9 mouse cellular contexts compared by ENCODE assay signal in the genomic region with DNA sequence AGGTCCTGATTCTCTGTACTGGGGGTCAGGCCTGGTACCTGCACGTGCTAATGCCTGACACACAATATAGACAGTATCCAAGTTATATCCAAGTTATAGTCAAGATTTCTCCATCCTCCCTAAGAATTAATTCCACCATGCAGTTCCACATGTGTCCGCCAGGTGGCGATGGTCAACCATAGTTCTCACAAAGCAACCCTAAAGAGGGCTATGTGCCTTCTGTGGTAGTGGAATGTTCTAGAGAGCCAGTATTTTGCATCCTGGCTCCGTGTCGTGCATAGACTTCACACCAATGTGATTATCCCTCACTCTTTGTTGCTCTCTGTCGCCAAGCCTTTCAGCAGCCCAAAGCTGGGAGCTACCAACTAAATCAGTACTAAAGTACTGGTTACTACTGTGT. TPM values are rescaled to one million over a fixed set of nuclear protein-coding genes. Genes with fewer than 3 reads are reported as not detected.
A peak's percentile ranks its signal among the peaks of the same experiment; 100 is the strongest.
DNase-seq lines count a peak whose midpoint lies in the region; ATAC-seq and TF ChIP-seq lines count a peak whose summit lies in the region.
"Had no signal": no experiment of that assay in that cellular context is flagged by ENCODE, and none has a peak within 500 bp of the region (broad histone marks: within the 10 kb centered on the region; RNA-seq: fewer than 3 reads in every experiment).

No protein-coding gene starts in this region.

- H3K4me2 ChIP-seq in forebrain, embryonic 12.5 days = no peak overlapping the region

- no peak overlapping the region for H3K9ac ChIP-seq in forebrain, embryonic 12.5 days

- peaks cover 54% of the 10 kb centered on the region for H3K27me3 ChIP-seq in forebrain, embryonic 12.5 days

- no peaks in the 10 kb centered on the region for H3K4me1 ChIP-seq in forebrain, embryonic 12.5 days

- WGBS in forebrain, embryonic 12.5 days = under 1% methylated on average over 6 of the region's 6 CpGs

- H3K36me3 ChIP-seq in forebrain, embryonic 12.5 days (replicated peaks) = no peaks in the 10 kb centered on the region

- ATAC-seq in forebrain, embryonic 12.5 days (ENCODE audit: low FRiP score) = 0 out of 2 replicates have a peak, but pooled peaks have one; percentile 11

- TF ChIP-seq CTCF in layer of hippocampus, adult 2 months (conservative IDR thresholded peaks at IDR 0.05) = peak; percentile 97

- no peak overlapping the region for H3K27ac ChIP-seq in forebrain, embryonic 12.5 days
- H3K27ac ChIP-seq in layer of hippocampus, adult 2 months = no peak overlapping the region

- peak; percentile 79 for DNase-seq in MN1 (ENCODE audit: low spot score)
- DNase-seq in c-Kit-positive CD71-positive TER-119-positive erythroid progenitor cells, embryonic 14.5 days (ENCODE audit: low spot score) = peak; percentile 63
- DNase-seq in heart, postnatal 14 days = peak; percentile 81 to 88
- DNase-seq in layer of hippocampus, adult 2 months (ENCODE audit: low spot score in 2 of 2) = peak; percentile 80 to 89
- DNase-seq in lung, postnatal 10 days = peak; percentile 89
- DNase-seq in right cerebral cortex, postnatal 14 days = peak; percentile 76
- DNase-seq in urinary bladder, postnatal 10 days (ENCODE audit: low spot score) = peak; percentile 56

- H3K4me3 ChIP-seq in forebrain, embryonic 12.5 days (replicated peaks) = no peak overlapping the region
- H3K4me3 ChIP-seq in layer of hippocampus, adult 2 months = no peak overlapping the region
- H3K4me3 ChIP-seq: megakaryocyte, embryonic 14.5 days had no signal

- H3K9me3 ChIP-seq in forebrain, embryonic 12.5 days = no peaks in the 10 kb centered on the region

- intact Hi-C loops in heart, postnatal 14 days (cut with DNase I) = loop anchor here (1.0 to 10.0 kb wide), 4 partner anchors 50 to 255 kb away; a partner anchor contains a TSS

RNA-seq across cellular contexts. Expression of a gene that starts 25.5 kb away (rescaled TPM):
- 0.17 and 0.60 TPM in 2 replicates for polyA plus RNA-seq in forebrain, embryonic 12.5 days (2016; fragmentation: Nextera tagmentation; extraction: Ambion mirVana)
- total RNA-seq in heart, postnatal 14 days (2021) = 10 to 100 TPM; 13.4 to 18.0 TPM
- under 1 TPM; 0.71 to 0.74 TPM for total RNA-seq in layer of hippocampus, adult 2 months (2021)

RNA-seq across cellular contexts. Expression of a gene that starts 47.2 kb away (rescaled TPM):
- 0.09 and 0.15 TPM in 2 replicates for polyA plus RNA-seq in forebrain, embryonic 12.5 days (2016; fragmentation: Nextera tagmentation; extraction: Ambion mirVana)
- 1 to 10 TPM in 1 of 2 experiments, under 1 TPM in 1; 0.68 to 1.3 TPM for total RNA-seq in heart, postnatal 14 days (2021)
- not detected for total RNA-seq in layer of hippocampus, adult 2 months (2021)

Comparison
In these comparisons a context has a peak if more than half of its experiments do, and no peak if none do; other contexts are left out.
1. RNA of a gene that starts 25.5 kb away (total RNA-seq): 13.4 to 18.0 TPM in heart, postnatal 14 days; 0.71 to 0.74 TPM in layer of hippocampus, adult 2 months; every median in the first group is over 4 times any median in the second.
2. Peak in every context shown above with its lines, with median percentiles within 50 percentile points of each other: DNase-seq.